Mouse (Mus musculus) T-helper 2 cell (primary cell): Measurements from ENCODE around the gene Klf13.

Experiments used
- in situ Hi-C: fragments of 300-600 bp; cut with MboI, MseI; formaldehyde crosslinking; loops from one replicate; pipeline ENCODE4 v1.15.1; 2025; ENCODE audit warnings: high pct_unique_total_duplicates

Klf13 gene

GRCm38 (mm10) chr7:63938914-63939396 lies at the start of gene Klf13:
TSS of gene Klf13 (minus strand) at chr7:63938915.
- in situ Hi-C loops: loop anchor here (25.0 kb wide), 1 partner anchor 448 kb away; the partner anchor contains the start of genes Mcee and Mphosph10

- in situ Hi-C loops: no loop called here
Observed at GRCm38 (mm10) chr7:63988391-63988790, 49.7 kb upstream of the Klf13 start.

GRCm38 (mm10) chr7:63986407-63987182 lies 47.9 kb upstream of the Klf13 start:
- in situ Hi-C loops: no loop called here

DNA sequence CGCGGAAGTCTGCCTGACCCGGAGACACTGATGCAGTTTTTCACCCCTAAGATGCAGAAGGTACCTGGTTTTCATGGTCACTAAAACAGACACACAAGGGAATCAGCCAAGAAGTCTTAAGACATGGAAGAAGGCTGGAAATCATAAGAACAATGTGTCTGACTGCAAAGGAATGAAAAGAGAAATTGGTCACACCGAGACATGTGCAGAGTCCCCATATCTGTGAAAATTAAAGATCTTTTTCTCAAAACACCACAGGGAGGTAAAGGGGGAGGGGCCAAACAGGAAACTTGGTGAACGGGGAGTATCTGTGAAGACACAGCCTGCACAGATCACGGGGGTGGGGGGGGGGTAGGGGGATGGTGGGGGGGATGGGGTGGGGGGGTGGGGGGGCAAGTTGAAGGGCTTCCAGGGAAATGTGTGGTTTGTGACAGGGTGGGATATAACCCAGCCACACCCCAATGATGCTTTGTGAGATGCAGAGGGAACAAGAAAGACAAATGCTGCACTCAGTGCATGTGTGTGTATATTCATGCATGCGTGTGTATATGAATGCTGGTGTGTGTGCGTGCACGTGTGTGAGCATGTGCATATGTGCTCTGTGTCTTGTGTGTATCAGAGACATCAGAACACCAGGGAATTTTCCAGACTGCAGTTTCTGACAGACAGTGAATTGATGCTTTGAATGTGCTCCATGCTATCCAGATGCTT lies 47.1 kb upstream of the Klf13 start:
- in situ Hi-C loops: no loop called here

DNA sequence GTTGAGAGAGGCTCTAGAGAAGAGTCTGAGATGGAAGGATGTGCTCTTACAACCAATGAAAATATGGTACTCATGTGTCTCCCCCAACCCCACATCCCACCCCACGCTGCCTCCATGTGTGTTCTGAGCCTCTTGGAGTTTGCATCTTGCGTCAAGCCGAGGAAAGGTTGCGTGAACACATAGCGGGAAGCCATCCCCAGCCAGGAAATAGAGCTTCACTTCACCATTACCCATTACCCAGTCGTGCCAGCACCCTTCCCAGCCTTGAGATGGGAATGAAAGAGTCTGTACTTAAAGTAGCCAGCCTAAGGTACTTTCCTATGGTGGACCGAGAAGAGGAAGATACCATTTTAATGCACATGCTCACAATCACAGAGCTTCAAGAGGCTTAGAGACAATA lies 46.6 kb upstream of the Klf13 start:
- in situ Hi-C loops: no loop called here

GRCm38 (mm10) chr7:63984329-63984728 lies 45.6 kb upstream of the Klf13 start:
- in situ Hi-C loops: no loop called here

DNA sequence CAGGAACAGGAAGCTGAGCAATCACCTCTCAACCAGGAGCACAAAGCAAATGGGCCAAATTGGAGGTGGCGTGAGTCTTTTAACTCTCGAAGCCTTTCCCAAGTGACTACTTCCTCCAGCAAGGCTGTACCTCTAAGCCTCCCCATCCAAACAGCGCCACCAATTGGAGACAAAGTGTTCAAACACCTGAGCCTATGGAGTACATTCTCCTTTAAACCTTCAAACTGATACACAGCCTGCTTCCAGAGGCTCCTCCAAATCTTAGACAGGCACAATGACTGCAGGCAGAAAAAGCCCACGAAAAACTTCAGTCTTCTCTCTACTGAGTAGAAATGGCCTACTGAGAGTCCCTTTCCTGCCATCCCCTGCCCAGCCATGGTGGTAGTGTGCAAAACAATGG lies 38.9 kb upstream of the Klf13 start:
- in situ Hi-C loops: no loop called here

- in situ Hi-C loops: no loop called here
Observed at GRCm38 (mm10) chr7:63970986-63971385, 32.3 kb upstream of the Klf13 start.

DNA sequence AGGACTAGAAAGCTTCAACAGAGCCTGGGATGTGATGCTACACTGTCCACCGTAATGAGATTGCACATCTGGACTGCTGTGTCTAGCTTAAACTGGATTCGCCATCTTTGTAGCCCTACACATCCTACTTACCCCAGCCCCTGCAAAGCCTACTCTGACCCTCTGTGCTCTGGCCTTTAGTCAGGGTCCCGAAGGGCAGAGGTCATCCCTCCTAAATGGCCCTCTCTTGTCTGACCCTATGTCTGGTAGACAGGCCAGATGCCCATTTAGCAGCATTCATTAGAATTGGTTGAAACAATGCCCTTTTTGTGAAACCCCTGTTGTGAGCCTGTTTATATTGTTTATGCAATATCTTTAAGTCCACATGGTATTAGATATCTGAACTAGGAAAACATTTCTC lies 31.2 kb upstream of the Klf13 start:
- in situ Hi-C loops: no loop called here

- in situ Hi-C loops: no loop called here
Observed at GRCm38 (mm10) chr7:63965635-63966418, 27.1 kb upstream of the Klf13 start.

DNA sequence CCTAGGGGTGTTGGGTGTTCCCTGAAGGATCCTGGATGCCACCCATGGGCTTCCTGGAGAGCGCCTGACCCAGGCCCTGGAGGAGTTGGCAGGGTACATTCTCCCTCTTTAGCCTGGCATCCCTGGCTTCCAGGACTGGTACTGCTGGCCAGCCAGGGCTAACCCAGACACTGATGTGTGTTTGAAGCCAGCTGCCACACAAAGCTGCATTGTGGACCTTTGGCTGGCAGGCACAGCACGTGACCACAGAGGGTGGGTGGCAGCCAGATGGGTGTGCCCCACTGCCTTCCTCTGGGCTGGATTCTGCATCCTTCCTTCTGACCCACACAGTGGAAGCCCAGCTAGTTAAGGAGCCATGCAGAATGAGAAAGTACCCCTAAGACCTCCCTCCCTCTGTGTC lies 26.4 kb upstream of the Klf13 start:
- in situ Hi-C loops: no loop called here

DNA sequence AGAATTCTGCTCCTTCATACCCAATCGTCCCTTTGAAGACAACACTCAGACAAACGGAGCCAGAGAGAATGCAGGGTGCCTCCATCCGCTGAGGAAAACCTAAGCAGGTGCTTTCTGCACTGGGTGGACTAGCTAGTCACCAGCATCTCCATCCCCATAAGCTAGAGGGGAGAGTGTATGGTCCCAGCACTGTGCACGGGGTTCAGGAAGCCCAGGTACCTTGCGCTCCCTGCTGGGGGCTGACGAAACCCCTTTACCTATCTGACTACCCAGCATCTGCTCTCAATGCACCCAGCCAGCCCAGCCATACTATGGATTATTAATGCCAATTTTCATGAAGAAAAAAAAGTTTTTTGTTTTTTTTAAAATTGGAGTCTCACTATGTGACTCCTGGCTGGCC lies 25.4 kb upstream of the Klf13 start:
- in situ Hi-C loops: no loop called here

DNA sequence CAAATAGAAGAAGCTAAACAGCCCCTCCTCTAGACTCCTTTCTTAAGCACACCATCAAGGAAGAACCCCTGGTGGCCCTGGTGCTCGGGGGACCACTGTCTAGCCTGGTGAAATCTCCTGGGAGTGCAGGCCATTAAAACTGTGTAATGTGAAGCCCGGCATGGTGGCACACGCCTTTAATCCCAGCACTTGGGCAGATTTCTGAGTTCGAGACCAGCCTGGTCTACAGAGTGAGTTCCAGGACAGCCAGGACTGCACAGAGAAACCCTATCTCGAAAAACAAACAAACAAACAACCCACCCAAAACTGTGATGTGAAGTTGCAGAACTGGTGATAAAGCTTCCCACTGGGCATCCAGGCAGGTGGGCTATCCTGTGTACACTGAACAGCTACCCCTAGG lies 24.9 kb upstream of the Klf13 start:
- in situ Hi-C loops: no loop called here

- in situ Hi-C loops: no loop called here
Observed at GRCm38 (mm10) chr7:63957872-63958640, 19.3 kb upstream of the Klf13 start.

DNA sequence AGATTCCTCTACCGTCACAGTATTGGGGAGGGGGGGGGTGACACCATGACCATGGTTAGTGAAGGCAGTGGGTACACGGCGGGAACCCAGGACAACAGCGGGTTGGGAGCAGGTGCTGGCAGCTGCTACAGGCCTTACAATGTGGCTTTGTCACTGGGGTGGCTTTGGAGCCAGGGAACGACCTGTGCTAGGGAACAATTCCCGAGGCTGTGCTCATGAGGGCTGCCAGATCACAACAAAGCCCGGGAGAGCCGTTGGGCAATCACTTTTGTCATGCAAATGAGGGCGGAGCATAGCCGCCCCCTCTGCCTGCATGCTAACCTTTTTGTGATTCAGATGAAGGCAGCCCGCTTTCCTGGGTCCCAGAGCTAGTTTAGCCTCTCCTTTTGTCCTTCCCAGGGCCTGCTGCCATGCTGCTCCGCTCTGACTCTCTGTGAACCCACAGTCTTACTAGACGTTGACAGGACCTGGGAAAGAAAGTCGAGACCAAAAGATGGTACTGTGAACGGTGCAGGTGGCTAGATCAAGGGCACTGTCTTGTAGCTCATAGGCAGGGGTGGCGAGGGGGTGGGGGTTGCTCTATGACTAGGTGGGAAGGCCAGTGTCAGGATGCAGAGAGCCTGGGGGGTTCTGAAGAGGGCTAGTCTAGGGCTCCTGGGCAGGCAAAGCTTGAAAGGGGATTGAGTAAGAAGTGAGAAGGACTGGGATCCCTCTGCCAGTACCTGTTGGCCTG lies 18.4 kb upstream of the Klf13 start:
- in situ Hi-C loops: no loop called here

GRCm38 (mm10) chr7:63956138-63956823 lies 17.6 kb upstream of the Klf13 start:
- in situ Hi-C loops: no loop called here

GRCm38 (mm10) chr7:63955440-63955839 lies 16.7 kb upstream of the Klf13 start:
- in situ Hi-C loops: no loop called here

DNA sequence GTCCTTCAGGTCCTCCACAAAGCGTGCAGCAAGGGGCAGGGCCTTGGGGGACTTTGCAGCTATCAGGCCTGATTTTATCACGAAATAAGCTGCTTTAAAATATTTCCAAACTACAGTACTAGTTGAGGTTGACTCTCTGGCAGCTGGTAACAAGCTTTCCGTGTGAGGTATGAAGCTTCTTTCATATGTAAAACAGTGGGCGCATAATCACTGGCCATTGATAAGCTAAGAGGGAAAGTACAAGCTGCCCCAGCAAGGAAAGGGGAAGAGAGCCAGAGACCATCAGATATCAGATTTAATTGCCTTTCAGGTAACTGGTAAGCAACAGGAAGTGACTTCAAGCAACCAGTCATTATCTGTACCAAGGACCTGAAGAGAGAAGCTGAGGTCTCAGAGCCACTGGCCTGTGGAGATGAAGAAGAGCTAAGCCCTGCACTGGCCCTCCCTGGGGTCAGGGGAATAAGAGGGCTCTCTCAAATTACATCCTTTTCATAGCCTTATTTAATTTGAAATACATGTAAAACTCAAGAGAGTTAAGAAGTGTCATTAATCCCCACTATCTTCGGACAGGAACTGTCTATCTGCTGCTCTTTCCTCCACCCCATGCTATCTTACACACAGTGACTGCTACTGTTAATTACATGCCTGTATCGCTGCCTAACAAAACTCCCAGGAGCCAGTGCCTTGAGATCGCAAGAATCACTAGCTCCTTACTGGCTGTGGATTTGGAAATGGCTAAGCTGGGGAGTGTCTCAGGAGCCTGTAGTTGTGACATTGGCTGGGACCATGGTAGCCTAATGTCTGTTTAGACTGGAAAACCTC lies 13.6 kb upstream of the Klf13 start:
- in situ Hi-C loops: loop anchor here (5.0 kb wide), 1 partner anchor 40 kb away; no protein-coding TSS in a partner anchor
